Mouse (Mus musculus) neutrophil, adult 5-6 weeks (primary cell): ENCODE data around the gene Slc9a5. TPM values are rescaled to one million over a fixed set of nuclear protein-coding genes. Genes with fewer than 3 reads are reported as not detected.

Source experiments
- ATAC-seq: fragments of 151-379, 151-347 bp; 2 replicates; pipeline ENCODE4 v1.8.0; 2017; ENCODE audit warnings: mild to moderate bottlenecking, moderate TSS enrichment; ENCODE audit not compliant: insufficient number of reproducible peaks, poor library complexity, low FRiP score, severe bottlenecking; ENCODE audit errors: extremely low read depth
- total RNA-seq: library from RNA; stranded (forward); fragments of 200-1000 nt; gene quantifications from 2 replicates; pipeline ENCODE4 v1.2.3, GENCODE M21; 2017

Gene Slc9a5
- total RNA-seq: 0.35 and 0.49 TPM in 2 replicates

GRCm38 (mm10) chr8:105348450-105349095, at the start of gene Slc9a5:
Gene Slc9a5 (plus strand): TSS chr8:105348843.
- ATAC-seq: no peak

- ATAC-seq: no peak
These were observed 48.7 kb upstream of the Slc9a5 start for GRCm38 (mm10) chr8:105299962-105300361.

GRCm38 (mm10) chr8:105303396-105303795, 45.2 kb upstream of the Slc9a5 start:
- no peak for ATAC-seq

GRCm38 (mm10) chr8:105303874-105304273, 44.8 kb upstream of the Slc9a5 start:
- ATAC-seq: no peak

- ATAC-seq: no peak
These were observed 44.1 kb upstream of the Slc9a5 start for GRCm38 (mm10) chr8:105304325-105305210.

- no peak for ATAC-seq
These were observed 43.2 kb upstream of the Slc9a5 start, which contains the start of gene Elmo3 for GRCm38 (mm10) chr8:105305211-105306145. Gene Elmo3 (plus strand): TSS chr8:105305601.

- ATAC-seq: no peak
These were observed 42.4 kb upstream of the Slc9a5 start for GRCm38 (mm10) chr8:105306146-105306691.

GRCm38 (mm10) chr8:105307670-105308069, 41.0 kb upstream of the Slc9a5 start:
- ATAC-seq: no peak

- ATAC-seq: no peak
These were observed 40.2 kb upstream of the Slc9a5 start for GRCm38 (mm10) chr8:105308428-105308827.

- ATAC-seq: no peak
These were observed 39.3 kb upstream of the Slc9a5 start for GRCm38 (mm10) chr8:105309142-105309847.

- ATAC-seq: no peak
These were observed 38.5 kb upstream of the Slc9a5 start for GRCm38 (mm10) chr8:105310118-105310517.

- no peak for ATAC-seq
These were observed 36.9 kb upstream of the Slc9a5 start for GRCm38 (mm10) chr8:105311718-105312117.

GRCm38 (mm10) chr8:105312891-105313481, 35.7 kb upstream of the Slc9a5 start:
- ATAC-seq: no peak

GRCm38 (mm10) chr8:105313622-105314402, 34.8 kb upstream of the Slc9a5 start:
- no peak for ATAC-seq

GRCm38 (mm10) chr8:105315073-105315769, 33.4 kb upstream of the Slc9a5 start:
- no peak for ATAC-seq

GRCm38 (mm10) chr8:105317941-105318340, 30.7 kb upstream of the Slc9a5 start:
- ATAC-seq: no peak
